Mouse (Mus musculus): Measurements from ENCODE around the gene Armc8. TPM values are rescaled to one million over a fixed set of nuclear protein-coding genes. Genes with fewer than 3 reads are reported as not detected.
"Not testable (repeated sequence)": the region's sequence is repeated elsewhere in the genome, so short reads cannot be mapped to it uniquely, and the experiment has no call there.

Armc8 gene
- polyA plus RNA-seq (2012; ENCODE audit: insufficient read depth, insufficient read length, low replicate concordance, missing spikeins), result not detected in 2 replicates

GRCm38 (mm10) chr9:99568347-99569070 lies at the start of gene Armc8:
TSS of gene Armc8 (minus strand) at chr9:99568899.
- under 1% methylated on average over 69 of the region's 70 CpGs for WGBS
- H3K4me3 ChIP-seq (ENCODE audit: insufficient read depth, low read depth, low read length), result peak within 1 kb of the TSS; percentile 86
- TF ChIP-seq CTCF (IDR thresholded peaks at IDR 0.05; ENCODE audit: insufficient read depth, low read depth, low read length), result no peak
- peak; percentile 50; the same call in 1 of the 2 replicates for TF ChIP-seq POLR2A (IDR thresholded peaks at IDR 0.05; ENCODE audit: insufficient read depth, low read depth, low read length)
- H3K4me1 ChIP-seq (ENCODE audit: control insufficient read depth, insufficient read depth, low read length), result no peaks in the 10 kb centered on the region; the same call in 1 of the 2 replicates
- peak within 1 kb of the TSS; percentile 96 for H3K27ac ChIP-seq (ENCODE audit: insufficient read depth, low read depth, low read length)

- WGBS, result 76% methylated on average over 2 of the region's 2 CpGs
- Histone ChIP-seq H3K27ac (ENCODE audit: insufficient read depth, low read depth, low read length) (no peak within 1 kb of the TSS), H3K4me3 (ENCODE audit: insufficient read depth, low read depth, low read length) (no peak within 1 kb of the TSS), H3K4me1 (ENCODE audit: control insufficient read depth, insufficient read depth, low read length) (no peaks in the 10 kb centered on the region)
- TF ChIP-seq POLR2A (IDR thresholded peaks at IDR 0.05; ENCODE audit: insufficient read depth, low read depth, low read length) (no peak), CTCF (IDR thresholded peaks at IDR 0.05; ENCODE audit: insufficient read depth, low read depth, low read length) (no peak)
These were observed 43.5 kb upstream of the Armc8 start, which contains the start of gene A4gnt for GRCm38 (mm10) chr9:99612202-99612601. TSS of gene A4gnt (plus strand) at chr9:99612502.

- Histone ChIP-seq H3K4me1 (ENCODE audit: control insufficient read depth, insufficient read depth, low read length) (no peaks in the 10 kb centered on the region), H3K27ac (ENCODE audit: insufficient read depth, low read depth, low read length) (no peak overlapping the region), H3K4me3 (ENCODE audit: insufficient read depth, low read depth, low read length) (no peak overlapping the region)
- WGBS, result 82% methylated on average over 2 of the region's 2 CpGs
- no peak for TF ChIP-seq CTCF (IDR thresholded peaks at IDR 0.05; ENCODE audit: insufficient read depth, low read depth, low read length)
- no peak for TF ChIP-seq POLR2A (IDR thresholded peaks at IDR 0.05; ENCODE audit: insufficient read depth, low read depth, low read length)
These were observed 34.9 kb upstream of the Armc8 start for GRCm38 (mm10) chr9:99603566-99603965.

DNA sequence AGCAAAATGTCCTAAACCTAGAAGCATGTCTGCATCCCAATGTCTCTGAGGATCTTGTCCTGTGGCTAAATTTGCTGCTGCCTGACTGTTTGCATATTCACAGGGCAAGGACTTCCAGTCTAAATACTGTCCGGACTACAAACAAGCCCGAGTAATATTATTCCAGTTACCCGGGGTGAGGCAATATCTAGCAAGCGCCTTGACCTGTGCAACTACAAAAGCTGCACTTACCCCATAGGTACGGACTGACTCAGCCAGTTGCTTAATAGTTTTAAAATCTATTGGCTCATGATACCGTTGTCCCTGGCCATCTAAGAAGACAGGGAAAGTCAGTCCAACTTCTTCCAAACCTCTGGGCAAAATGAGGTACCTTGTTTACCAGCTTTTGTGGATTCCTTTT lies 30.4 kb upstream of the Armc8 start:
- 94% methylated on average over 6 of the region's 6 CpGs for WGBS
- H3K27ac ChIP-seq (ENCODE audit: insufficient read depth, low read depth, low read length); H3K4me1 ChIP-seq (ENCODE audit: control insufficient read depth, insufficient read depth, low read length); H3K4me3 ChIP-seq (ENCODE audit: insufficient read depth, low read depth, low read length): not testable (repeated sequence)

- 78% methylated on average over 8 of the region's 8 CpGs for WGBS
- no peak overlapping the region for H3K4me3 ChIP-seq (ENCODE audit: insufficient read depth, low read depth, low read length)
- no peak for TF ChIP-seq POLR2A (IDR thresholded peaks at IDR 0.05; ENCODE audit: insufficient read depth, low read depth, low read length)
- no peak for TF ChIP-seq CTCF (IDR thresholded peaks at IDR 0.05; ENCODE audit: insufficient read depth, low read depth, low read length)
- H3K4me1 ChIP-seq (ENCODE audit: control insufficient read depth, insufficient read depth, low read length), result no peaks in the 10 kb centered on the region
- no peak overlapping the region for H3K27ac ChIP-seq (ENCODE audit: insufficient read depth, low read depth, low read length)
These were observed 22.4 kb upstream of the Armc8 start for GRCm38 (mm10) chr9:99591144-99591543.

DNA sequence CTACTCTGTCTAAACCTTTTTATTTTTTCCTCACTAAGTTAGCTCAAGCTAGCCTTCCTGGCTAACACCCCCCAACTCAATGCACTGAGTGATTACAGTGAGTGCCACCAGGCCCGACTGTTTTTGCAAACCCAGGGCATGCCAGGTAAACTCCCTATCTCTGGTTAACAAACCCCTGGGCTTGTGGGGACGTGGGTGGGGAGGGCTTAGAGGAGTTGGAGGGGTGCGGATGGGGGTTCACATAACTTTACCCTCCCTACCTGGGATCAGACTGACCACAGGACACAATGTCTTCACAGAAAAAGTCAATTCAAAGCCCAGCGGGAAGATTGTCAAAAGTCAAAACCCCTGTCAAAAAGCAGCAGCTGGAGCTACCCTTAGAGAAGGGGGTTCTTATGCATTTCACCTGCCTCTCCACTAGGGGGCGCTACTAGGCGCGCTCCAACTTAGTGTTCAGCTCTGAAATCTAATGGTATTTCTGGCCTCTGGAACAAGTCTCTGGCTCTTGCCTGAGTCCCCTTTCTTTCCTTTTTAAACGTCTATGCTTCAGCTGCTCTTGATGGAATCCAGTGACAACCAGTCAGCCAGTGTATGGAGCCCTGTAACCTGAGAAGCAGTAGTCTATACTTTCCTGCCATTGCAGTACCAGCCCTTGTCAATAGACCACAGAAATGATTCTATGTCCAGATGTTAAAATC lies 19.0 kb upstream of the Armc8 start:
- 29% methylated on average over 8 of the region's 8 CpGs for WGBS
- no peaks in the 10 kb centered on the region for H3K4me1 ChIP-seq (ENCODE audit: control insufficient read depth, insufficient read depth, low read length)
- no peak overlapping the region for H3K27ac ChIP-seq (ENCODE audit: insufficient read depth, low read depth, low read length)
- no peak for TF ChIP-seq CTCF (IDR thresholded peaks at IDR 0.05; ENCODE audit: insufficient read depth, low read depth, low read length)
- TF ChIP-seq POLR2A (IDR thresholded peaks at IDR 0.05; ENCODE audit: insufficient read depth, low read depth, low read length), result no peak
- no peak overlapping the region for H3K4me3 ChIP-seq (ENCODE audit: insufficient read depth, low read depth, low read length)

GRCm38 (mm10) chr9:99580655-99581054 lies 12.0 kb upstream of the Armc8 start:
- WGBS, result 22% methylated on average over 2 of the region's 2 CpGs
- peak; percentile 34; the same call in 1 of the 2 replicates for TF ChIP-seq CTCF (IDR thresholded peaks at IDR 0.05; ENCODE audit: insufficient read depth, low read depth, low read length)
- no peak for TF ChIP-seq POLR2A (IDR thresholded peaks at IDR 0.05; ENCODE audit: insufficient read depth, low read depth, low read length)
- Histone ChIP-seq H3K4me1 (ENCODE audit: control insufficient read depth, insufficient read depth, low read length) (no peaks in the 10 kb centered on the region), H3K27ac (ENCODE audit: insufficient read depth, low read depth, low read length) (no peak overlapping the region), H3K4me3 (ENCODE audit: insufficient read depth, low read depth, low read length) (no peak overlapping the region)

GRCm38 (mm10) chr9:99575677-99576480 lies 7.2 kb upstream of the Armc8 start, which contains the start of gene Dbr1:
TSS of gene Dbr1 (plus strand) at chr9:99575799.
- 0 out of 2 replicates have a peak within 1 kb of the TSS, but pooled peaks have one; percentile 7 for H3K27ac ChIP-seq (ENCODE audit: insufficient read depth, low read depth, low read length)
- H3K4me1 ChIP-seq (ENCODE audit: control insufficient read depth, insufficient read depth, low read length), result no peaks in the 10 kb centered on the region
- WGBS, result under 1% methylated on average over 57 of the region's 57 CpGs
- TF ChIP-seq CTCF (IDR thresholded peaks at IDR 0.05; ENCODE audit: insufficient read depth, low read depth, low read length), result no peak
- peak; percentile 66 for TF ChIP-seq POLR2A (IDR thresholded peaks at IDR 0.05; ENCODE audit: insufficient read depth, low read depth, low read length)
- peak within 1 kb of the TSS; percentile 73 for H3K4me3 ChIP-seq (ENCODE audit: insufficient read depth, low read depth, low read length)
